Mouse (Mus musculus) forebrain, embryonic 16.5 days (tissue): ENCODE measurements around the gene Rpp25. TPM values are rescaled to one million over a fixed set of nuclear protein-coding genes. Genes with fewer than 3 reads are reported as not detected.

Experiments used
- ATAC-seq: fragments of 200-750 bp; cut with Nextera tagmentation; 2 replicates; pipeline ENCODE4 v1.8.0; 2017; ENCODE audit warnings: mild to moderate bottlenecking, moderate library complexity
- H3K27ac ChIP-seq: fragments of 300-500 bp; sonication (generic); 2 replicates; pipeline ENCODE4 v1.5.1; 2014; ENCODE audit warnings: low read length, control low read depth
- H3K27me3 ChIP-seq: fragments of 300-500 bp; sonication (generic); replicated peaks from 2 replicates; pipeline ENCODE4 v1.6.1; 2014; ENCODE audit warnings: low read length; ENCODE audit not compliant: control insufficient read depth, insufficient read depth
- H3K36me3 ChIP-seq: fragments of 300-500 bp; sonication (generic); 2 replicates; pipeline ENCODE4 v1.6.1; 2014; ENCODE audit not compliant: control insufficient read depth, insufficient read depth
- H3K4me1 ChIP-seq: fragments of 300-500 bp; sonication (generic); replicated peaks from 2 replicates; pipeline ENCODE4 v1.6.1; 2014; ENCODE audit warnings: low read length; ENCODE audit not compliant: control insufficient read depth, insufficient read depth
- H3K4me2 ChIP-seq: fragments of 300-500 bp; sonication (generic); 2 replicates; pipeline ENCODE4 v1.6.1; 2014; ENCODE audit warnings: mild to moderate bottlenecking, low read length, control low read depth
- H3K4me3 ChIP-seq: fragments of 300-500 bp; sonication (generic); replicated peaks from 2 replicates; pipeline ENCODE4 v1.5.1; 2014; ENCODE audit warnings: mild to moderate bottlenecking, low read length, control low read depth
- H3K9ac ChIP-seq: fragments of 300-500 bp; sonication (generic); replicated peaks from 2 replicates; pipeline ENCODE4 v1.6.1; 2014; ENCODE audit warnings: low read depth, low read length, control low read depth
- H3K9me3 ChIP-seq: fragments of 300-500 bp; sonication (generic); 2 replicates; pipeline ENCODE4 v1.6.1; 2016; ENCODE audit warnings: low read length; ENCODE audit not compliant: control insufficient read depth
- WGBS: fragments of 180-500 bp; shearing (Covaris S2); extraction: QIAGEN DNeasy Blood & Tissue Kit; methylation state at CpG from one replicate; pipeline ENCODE4 v1.1.7; 2014; 5-methylcytosine and 5-hydroxymethylcytosine counted together
- polyA plus RNA-seq: library from polyadenylated mRNA; unstranded; fragments of >200 nt; fragmentation: Nextera tagmentation; extraction: Ambion mirVana; gene quantifications from 2 replicates; pipeline ENCODE4 v1.2.1, GENCODE M21; 2015

Rpp25 gene
- polyA plus RNA-seq, 1 experiment from 2014 or later, result 24.4 TPM

DNA sequence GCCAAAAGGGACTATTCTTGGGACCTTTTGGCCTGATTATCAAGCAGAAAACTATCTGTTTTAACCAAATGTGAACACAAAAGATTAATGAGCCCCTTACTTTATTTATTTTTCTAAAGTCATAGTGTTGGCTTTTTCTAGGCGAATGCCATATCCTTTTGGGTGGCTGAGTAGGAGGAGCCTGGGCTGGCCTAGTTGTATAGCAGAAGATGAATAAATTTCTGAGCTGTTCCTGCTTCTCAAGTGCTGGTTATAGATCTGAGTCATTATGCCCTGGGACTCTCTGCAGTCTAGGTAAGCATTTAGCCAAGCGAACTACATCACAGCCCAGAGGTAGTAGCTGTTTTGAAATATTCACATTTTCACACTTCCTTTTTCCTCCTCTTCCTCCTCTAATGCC lies 21.7 kb downstream of the Rpp25 start:
- WGBS, result 86% methylated on average over 2 of the region's 2 CpGs
- ATAC-seq, result no peak
- H3K27ac ChIP-seq, result no peak overlapping the region

DNA sequence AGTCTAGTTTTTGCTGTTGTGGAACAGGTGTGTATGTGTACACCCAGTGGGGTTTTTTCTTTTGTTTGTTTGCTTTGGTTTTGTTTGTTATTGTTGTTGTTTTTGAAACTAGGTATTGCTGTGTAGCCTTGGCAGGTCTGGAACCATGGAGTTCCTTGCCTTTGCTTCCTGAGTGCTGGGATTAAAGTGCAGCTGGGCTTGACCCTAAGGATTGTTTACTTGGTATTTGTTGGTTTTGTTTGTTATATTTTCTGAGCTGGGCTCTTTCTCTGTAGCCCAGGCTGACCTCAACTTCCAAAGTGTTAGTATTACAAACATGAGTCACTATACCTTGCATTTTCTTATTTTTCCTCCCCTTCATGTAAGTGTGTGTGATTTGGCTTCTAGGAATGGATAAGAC lies 22.6 kb downstream of the Rpp25 start:
- Histone ChIP-seq H3K27me3 (no peaks in the 10 kb centered on the region), H3K4me2 (no peak overlapping the region), H3K9me3 (no peaks in the 10 kb centered on the region), H3K4me1 (peaks cover 24% of the 10 kb centered on the region), H3K9ac (no peak overlapping the region), H3K27ac (no peak overlapping the region), H3K4me3 (no peak overlapping the region), H3K36me3 (peaks cover 8% of the 10 kb centered on the region; the same call in 1 of the 2 replicates)
- ATAC-seq, result no peak

More for the DNA sequence above, 21.7 kb downstream of the Rpp25 start:
- Histone ChIP-seq H3K36me3 (peaks cover 4% of the 10 kb centered on the region; the same call in 1 of the 2 replicates), H3K9ac (no peak overlapping the region), H3K4me2 (no peak overlapping the region), H3K4me3 (no peak overlapping the region), H3K4me1 (peaks cover 25% of the 10 kb centered on the region), H3K27me3 (no peaks in the 10 kb centered on the region), H3K9me3 (no peaks in the 10 kb centered on the region)

DNA sequence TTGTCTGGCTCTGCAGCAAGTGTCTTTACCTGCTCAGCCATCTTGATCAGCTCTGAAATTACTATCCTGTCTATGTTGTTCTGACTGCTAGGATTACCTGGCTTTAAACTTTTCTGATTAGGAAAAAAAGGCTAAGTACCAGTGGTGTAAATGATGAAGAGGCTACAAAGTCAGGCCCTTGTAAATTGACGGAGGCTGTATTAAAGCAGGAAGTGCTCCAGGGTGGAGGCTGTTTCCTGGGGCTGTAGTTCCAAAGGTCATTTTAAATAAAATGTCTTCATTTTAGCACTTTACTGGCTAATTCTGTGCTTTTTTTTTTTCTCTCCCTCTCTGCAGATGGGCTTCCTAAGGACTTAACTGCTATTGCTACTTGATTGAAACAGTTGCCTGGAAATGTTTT lies 28.1 kb downstream of the Rpp25 start:
- H3K27me3 ChIP-seq, result no peaks in the 10 kb centered on the region
- no peak overlapping the region for H3K4me2 ChIP-seq
- no peaks in the 10 kb centered on the region for H3K9me3 ChIP-seq
- H3K9ac ChIP-seq, result no peak overlapping the region
- no peak overlapping the region for H3K4me3 ChIP-seq
- no peak overlapping the region for H3K27ac ChIP-seq
- H3K4me1 ChIP-seq, result peaks cover 7% of the 10 kb centered on the region
- ATAC-seq, result no peak
- 96% methylated on average over 1 of the region's 1 CpGs for WGBS
- peaks cover 21% of the 10 kb centered on the region for H3K36me3 ChIP-seq

DNA sequence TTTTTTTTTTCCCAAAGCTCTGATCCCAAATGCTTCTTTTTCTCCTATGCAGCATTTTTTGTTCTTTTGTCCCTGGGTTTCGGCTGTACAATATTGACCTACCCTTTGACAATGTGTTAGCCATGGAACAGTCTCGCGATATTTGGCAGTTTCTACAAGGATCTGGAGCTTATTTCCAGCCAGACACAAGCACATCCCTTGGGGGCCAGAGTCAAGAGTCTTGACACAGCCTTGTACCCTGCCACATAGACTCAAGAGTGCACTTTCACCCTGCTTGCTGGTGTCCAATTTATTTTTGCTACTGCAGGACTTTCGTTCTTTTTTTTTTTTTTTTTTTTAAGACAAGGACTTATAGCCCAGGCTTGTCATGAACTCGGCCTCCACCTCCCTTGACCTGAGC lies 32.5 kb downstream of the Rpp25 start:
- Histone ChIP-seq H3K9ac (no peak overlapping the region), H3K36me3 (peaks cover 20% of the 10 kb centered on the region), H3K27me3 (no peaks in the 10 kb centered on the region), H3K4me2 (peak overlapping the region; percentile 84), H3K4me3 (no peak overlapping the region), H3K27ac (no peak overlapping the region), H3K9me3 (no peaks in the 10 kb centered on the region), H3K4me1 (peaks cover 20% of the 10 kb centered on the region)
- WGBS, result 88% methylated on average over 5 of the region's 5 CpGs
- no peak for ATAC-seq

DNA sequence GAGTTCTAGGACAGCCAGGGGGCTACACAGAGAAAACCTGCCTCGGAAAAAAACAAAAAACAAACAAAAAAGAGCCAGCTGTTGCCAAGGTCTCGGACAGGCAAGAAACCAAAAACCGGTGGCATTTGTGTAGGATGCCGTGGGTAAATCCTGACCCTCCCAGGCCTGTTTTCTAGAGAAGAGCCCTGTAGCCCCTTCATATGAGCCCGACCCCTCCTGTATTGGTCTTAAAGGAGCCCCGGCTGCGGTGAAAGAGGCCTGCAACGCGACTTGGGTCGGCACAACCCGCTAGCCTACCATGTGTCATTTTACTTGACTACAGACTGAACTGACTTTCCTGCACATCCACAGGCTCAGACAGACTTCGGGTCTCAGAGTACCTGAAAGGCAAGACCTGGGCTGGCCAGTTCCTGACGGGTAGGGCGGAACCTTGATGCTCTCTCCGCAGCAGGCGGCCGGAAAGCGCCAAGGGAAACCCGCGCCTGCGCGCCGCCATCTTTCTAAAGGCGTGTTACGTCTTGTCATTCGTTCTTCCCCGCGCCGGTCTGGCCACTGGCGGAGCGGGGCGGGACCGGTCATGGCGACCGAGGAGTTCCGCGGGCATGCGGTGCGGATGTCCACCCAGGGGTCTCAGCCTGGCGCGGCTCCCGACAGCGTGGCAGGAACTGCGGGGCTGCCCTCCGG lies 33.4 kb downstream of the Rpp25 start, which contains the start of gene Fam219b:
Gene Fam219b, plus strand, starts transcription at position 485 of the 684 bp plus-strand sequence.
- H3K36me3 ChIP-seq, result peaks cover 17% of the 10 kb centered on the region
- H3K27ac ChIP-seq, result peak within 1 kb of the TSS; percentile 87
- peaks cover 20% of the 10 kb centered on the region for H3K4me1 ChIP-seq
- ATAC-seq, result peak; percentile 89
- peak within 1 kb of the TSS; percentile 84 for H3K4me2 ChIP-seq
- under 1% methylated on average over 45 of the region's 45 CpGs for WGBS
- peak within 1 kb of the TSS; percentile 78 for H3K4me3 ChIP-seq
- no peaks in the 10 kb centered on the region for H3K9me3 ChIP-seq
- no peaks in the 10 kb centered on the region for H3K27me3 ChIP-seq
- H3K9ac ChIP-seq, result peak within 1 kb of the TSS; percentile 92

DNA sequence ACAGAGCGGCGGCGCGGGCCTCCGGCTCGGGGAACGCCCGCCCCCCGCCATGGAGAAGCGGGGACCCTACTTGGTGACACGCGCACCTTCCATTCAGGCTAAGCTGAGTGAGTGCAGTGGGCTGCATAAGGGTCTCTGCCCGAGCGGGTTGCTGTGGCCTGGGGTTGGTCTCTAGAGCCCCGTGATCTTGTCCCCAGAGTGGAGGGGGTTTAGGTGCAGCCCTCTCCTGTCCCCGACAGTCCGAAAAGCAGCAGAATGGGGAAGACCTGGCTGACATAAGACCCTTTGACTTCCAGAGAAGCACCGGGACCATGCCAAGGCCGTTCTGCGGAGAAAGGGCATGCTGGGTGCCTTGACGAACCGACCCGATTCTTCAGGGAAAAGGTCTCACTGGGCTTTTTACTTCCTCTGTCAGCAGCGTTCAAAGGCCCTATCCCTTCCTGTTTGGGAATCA lies 33.9 kb downstream of the Rpp25 start:
- H3K4me1 ChIP-seq, result peaks cover 20% of the 10 kb centered on the region
- peak overlapping the region; percentile 84 for H3K4me2 ChIP-seq
- no peaks in the 10 kb centered on the region for H3K27me3 ChIP-seq
- peak overlapping the region; percentile 78 for H3K4me3 ChIP-seq
- peak overlapping the region; percentile 92 for H3K9ac ChIP-seq
- no peaks in the 10 kb centered on the region for H3K9me3 ChIP-seq
- 0% methylated on average over 24 of the region's 24 CpGs for WGBS
- peak; percentile 72 for ATAC-seq
- H3K27ac ChIP-seq, result peak overlapping the region; percentile 87
- peaks cover 13% of the 10 kb centered on the region for H3K36me3 ChIP-seq

DNA sequence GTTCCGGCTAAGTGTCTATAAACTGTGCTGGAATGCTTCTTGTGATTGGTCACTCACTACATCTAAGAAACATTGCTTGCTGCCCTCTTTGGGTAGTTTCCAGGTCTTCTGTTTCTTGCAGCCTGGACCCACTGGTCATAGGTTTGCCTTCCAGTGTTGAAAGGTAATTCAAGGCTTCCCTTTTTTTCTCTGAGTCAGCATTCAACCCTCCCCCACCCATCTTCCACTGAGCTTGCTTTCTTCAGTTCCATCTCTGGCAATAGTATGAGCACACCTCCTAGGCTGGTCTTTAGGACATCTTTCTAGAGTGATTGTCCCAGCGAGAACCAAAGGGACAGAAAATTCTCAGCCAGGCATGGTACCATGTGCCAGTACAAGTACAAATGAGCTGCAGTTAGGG lies 35.7 kb downstream of the Rpp25 start:
- H3K9me3 ChIP-seq, result no peaks in the 10 kb centered on the region
- no peak overlapping the region for H3K4me2 ChIP-seq
- H3K4me1 ChIP-seq, result peaks cover 20% of the 10 kb centered on the region
- no peak for ATAC-seq
- WGBS, result 96% methylated on average over 2 of the region's 2 CpGs
- H3K36me3 ChIP-seq, result peaks cover 12% of the 10 kb centered on the region
- H3K27ac ChIP-seq, result no peak overlapping the region
- H3K27me3 ChIP-seq, result no peaks in the 10 kb centered on the region
- no peak overlapping the region for H3K4me3 ChIP-seq
- H3K9ac ChIP-seq, result no peak overlapping the region

DNA sequence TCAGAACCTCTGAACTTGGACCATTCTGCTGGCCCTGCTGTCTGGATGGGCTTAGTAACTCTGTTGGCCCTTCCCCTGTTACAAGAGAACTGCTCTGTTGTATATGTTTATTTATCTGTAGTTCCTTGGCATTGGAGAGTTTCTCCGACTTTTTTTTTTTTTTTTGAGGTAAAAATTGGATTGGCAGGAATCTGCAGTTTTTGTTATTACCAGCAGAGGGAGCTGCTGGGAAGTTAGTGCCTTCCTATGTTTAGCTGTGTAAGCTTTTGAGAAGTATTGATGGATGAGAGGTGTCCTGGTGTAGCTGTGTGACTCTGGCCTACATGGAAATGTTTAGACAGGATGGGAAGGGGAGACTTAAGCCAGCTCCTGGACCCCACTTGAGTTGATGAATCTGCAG lies 37.5 kb downstream of the Rpp25 start:
- Histone ChIP-seq H3K36me3 (peaks cover 16% of the 10 kb centered on the region), H3K9ac (no peak overlapping the region), H3K4me3 (no peak overlapping the region), H3K27ac (no peak overlapping the region), H3K9me3 (no peaks in the 10 kb centered on the region), H3K4me2 (no peak overlapping the region), H3K4me1 (peaks cover 19% of the 10 kb centered on the region), H3K27me3 (no peaks in the 10 kb centered on the region)
- ATAC-seq, result no peak
- 5% methylated on average over 1 of the region's 1 CpGs for WGBS

DNA sequence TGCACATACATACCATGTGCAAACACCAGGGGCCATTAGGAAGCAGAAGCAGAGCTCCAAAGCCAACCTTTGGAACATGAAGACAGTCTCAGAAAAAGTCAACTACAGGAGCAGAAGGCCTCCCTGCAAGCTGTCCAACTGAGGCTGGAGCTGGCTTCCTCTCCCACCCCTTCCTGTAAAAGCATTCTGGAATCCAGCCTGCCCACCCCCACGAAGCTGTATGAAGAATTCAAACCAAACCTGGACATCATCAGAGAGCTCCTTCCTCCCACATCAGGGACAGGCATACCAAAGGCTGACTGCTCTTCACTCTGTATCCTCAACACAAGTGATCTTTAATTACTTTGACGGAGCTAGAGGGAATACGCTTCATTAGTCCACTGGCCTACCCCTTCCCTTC lies 40.1 kb downstream of the Rpp25 start:
- Histone ChIP-seq H3K9me3 (no peaks in the 10 kb centered on the region), H3K36me3 (peaks cover 16% of the 10 kb centered on the region), H3K9ac (no peak overlapping the region), H3K4me1 (peaks cover 9% of the 10 kb centered on the region), H3K4me3 (no peak overlapping the region), H3K27me3 (no peaks in the 10 kb centered on the region), H3K27ac (no peak overlapping the region), H3K4me2 (no peak overlapping the region)
- no peak for ATAC-seq
- 73% methylated on average over 3 of the region's 3 CpGs for WGBS
